Mouse (Mus musculus) lung, postnatal 0 days (tissue): ENCODE measurements at regions not wholly inside any gene's neighbourhood (a gene's known extent, or its start where the extent isn't known, plus 50 kb on each side); places are given as distances from the start of the nearest gene placed in this dataset.

Experiments used
- ATAC-seq: fragments of 200-750 bp; cut with Nextera tagmentation; 2 replicates; pipeline ENCODE4 v1.8.0; 2017; ENCODE audit warnings: moderate library complexity
- DNase-seq: peaks from one replicate; pipeline ENCODE4 v3.0.0-alpha.2; 2016; ENCODE audit warnings: low spot score
- H3K27ac ChIP-seq: fragments of 300-500 bp; sonication (generic); 2 replicates; pipeline ENCODE4 v1.5.1; 2014; ENCODE audit warnings: antibody characterized with exemption, mild to moderate bottlenecking, low read length, mixed read lengths
- H3K27me3 ChIP-seq: fragments of 300-500 bp; sonication (generic); replicated peaks from 2 replicates; pipeline ENCODE4 v1.6.1; 2014; ENCODE audit warnings: low read length, mixed read lengths; ENCODE audit not compliant: insufficient read depth
- H3K36me3 ChIP-seq: fragments of 300-500 bp; sonication (generic); 2 replicates; pipeline ENCODE4 v1.6.1; 2014; ENCODE audit warnings: low read length, mixed read lengths; ENCODE audit not compliant: insufficient read depth
- H3K4me1 ChIP-seq: fragments of 300-500 bp; sonication (generic); 2 replicates; pipeline ENCODE4 v1.6.1; 2014; ENCODE audit warnings: antibody characterized with exemption, low read depth, low read length, mixed read lengths; ENCODE audit not compliant: insufficient read depth
- H3K4me2 ChIP-seq: fragments of 300-500 bp; sonication (generic); replicated peaks from 2 replicates; pipeline ENCODE4 v1.6.1; 2014; ENCODE audit warnings: low read depth, mild to moderate bottlenecking, low read length, moderate library complexity, mixed read lengths
- H3K4me3 ChIP-seq: fragments of 300-500 bp; sonication (generic); 2 replicates; pipeline ENCODE4 v1.5.1; 2014; ENCODE audit warnings: low read depth, low read length
- H3K9ac ChIP-seq: fragments of 300-500 bp; sonication (generic); replicated peaks from 2 replicates; pipeline ENCODE4 v1.6.1; 2014; ENCODE audit warnings: low read depth, mild to moderate bottlenecking
- H3K9me3 ChIP-seq: fragments of 300-500 bp; sonication (generic); 2 replicates; pipeline ENCODE4 v1.6.1; 2016; ENCODE audit warnings: low read length, mixed read lengths
- CTCF ChIP-seq: IDR thresholded peaks from 2 replicates; pipeline ENCODE4 v1.5.1; 2016; ENCODE audit warnings: antibody characterized with exemption, mild to moderate bottlenecking
- EP300 ChIP-seq: IDR thresholded peaks from 2 replicates; pipeline ENCODE4 v1.6.1; 2016; ENCODE audit warnings: antibody characterized with exemption, mild to moderate bottlenecking, control low read depth
- WGBS: fragments of 180-500 bp; shearing (Covaris S2); extraction: QIAGEN DNeasy Blood & Tissue Kit; methylation state at CpG from one replicate; pipeline ENCODE4 v1.1.7; 2014; 5-methylcytosine and 5-hydroxymethylcytosine counted together

DNA sequence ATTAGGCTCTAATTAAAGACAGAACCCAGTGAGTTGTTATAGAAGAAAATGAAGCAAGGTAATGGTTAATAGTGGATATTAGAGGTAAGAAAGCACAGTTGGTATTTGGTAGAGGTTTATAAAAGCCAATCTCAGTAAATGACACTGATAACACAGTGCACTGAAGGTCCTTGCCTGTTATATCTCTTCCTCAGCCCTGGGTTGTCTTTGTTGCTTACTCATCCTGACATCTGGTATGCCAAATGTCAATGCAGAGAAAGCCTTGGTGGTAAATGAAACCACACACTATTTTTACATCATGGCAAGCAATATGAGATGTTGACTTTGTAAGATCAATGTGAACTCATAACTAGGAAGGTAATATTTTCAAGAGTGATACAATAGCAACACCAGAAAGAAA, 76.8 kb upstream of the Ndst4 start:
- no peak for TF ChIP-seq CTCF
- TF ChIP-seq EP300, result no peak
- Histone ChIP-seq H3K9ac (no peak overlapping the region), H3K4me2 (no peak overlapping the region), H3K9me3 (no peaks in the 10 kb centered on the region), H3K4me3 (no peak overlapping the region), H3K27ac (no peak overlapping the region), H3K4me1 (no peaks in the 10 kb centered on the region), H3K36me3 (no peaks in the 10 kb centered on the region), H3K27me3 (no peaks in the 10 kb centered on the region)
- DNase-seq, result no peak
- no peak for ATAC-seq

- Histone ChIP-seq H3K4me1 (no peaks in the 10 kb centered on the region), H3K27me3 (no peaks in the 10 kb centered on the region), H3K27ac (no peak overlapping the region), H3K4me2 (no peak overlapping the region), H3K36me3 (no peaks in the 10 kb centered on the region), H3K4me3 (no peak overlapping the region), H3K9ac (no peak overlapping the region), H3K9me3 (no peaks in the 10 kb centered on the region)
- WGBS, result 48% methylated on average over 3 of the region's 3 CpGs
- ATAC-seq (no peak), DNase-seq (no peak)
- TF ChIP-seq EP300 (no peak), CTCF (no peak)
Measured at GRCm38 (mm10) chr3:125337423-125337822, 66.5 kb upstream of the Ndst4 start.

DNA sequence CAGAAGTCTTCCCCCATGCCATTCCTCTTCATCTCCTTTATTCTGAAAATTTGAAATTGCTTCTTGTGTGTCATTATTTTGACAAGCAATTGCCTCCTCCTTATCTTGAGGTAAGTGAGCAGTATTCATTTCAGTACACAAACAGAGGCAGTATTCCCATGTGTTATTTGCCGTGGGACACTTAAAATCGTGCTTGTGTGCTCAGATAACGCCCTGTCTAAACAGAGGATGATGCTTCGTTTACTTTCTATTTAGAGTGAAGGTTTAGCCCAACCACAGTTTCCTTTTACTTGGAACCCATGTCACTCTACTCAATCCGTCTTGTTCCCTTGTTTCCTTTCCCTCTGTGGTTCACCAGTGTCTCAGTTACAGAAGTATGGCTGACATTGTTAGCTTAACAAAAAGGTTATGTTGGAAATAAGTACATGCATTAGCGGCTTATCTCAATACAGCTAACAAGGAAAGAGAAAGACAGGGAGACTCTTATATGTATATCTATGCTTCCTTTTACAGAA, 65.6 kb upstream of the Ndst4 start:
- no peaks in the 10 kb centered on the region for H3K9me3 ChIP-seq
- DNase-seq (peak; percentile 13), ATAC-seq (peak; percentile 37; the same call in 1 of the 2 replicates)
- no peaks in the 10 kb centered on the region for H3K4me1 ChIP-seq
- 7% methylated on average over 6 of the region's 6 CpGs for WGBS
- H3K4me2 ChIP-seq, result no peak overlapping the region
- H3K9ac ChIP-seq, result no peak overlapping the region
- no peak overlapping the region for H3K27ac ChIP-seq
- no peaks in the 10 kb centered on the region for H3K36me3 ChIP-seq
- H3K4me3 ChIP-seq, result no peak overlapping the region
- H3K27me3 ChIP-seq, result no peaks in the 10 kb centered on the region
- TF ChIP-seq EP300, result no peak
- no peak for TF ChIP-seq CTCF
